Mouse (Mus musculus): ENCODE data around the gene Nt5c.

DNA sequence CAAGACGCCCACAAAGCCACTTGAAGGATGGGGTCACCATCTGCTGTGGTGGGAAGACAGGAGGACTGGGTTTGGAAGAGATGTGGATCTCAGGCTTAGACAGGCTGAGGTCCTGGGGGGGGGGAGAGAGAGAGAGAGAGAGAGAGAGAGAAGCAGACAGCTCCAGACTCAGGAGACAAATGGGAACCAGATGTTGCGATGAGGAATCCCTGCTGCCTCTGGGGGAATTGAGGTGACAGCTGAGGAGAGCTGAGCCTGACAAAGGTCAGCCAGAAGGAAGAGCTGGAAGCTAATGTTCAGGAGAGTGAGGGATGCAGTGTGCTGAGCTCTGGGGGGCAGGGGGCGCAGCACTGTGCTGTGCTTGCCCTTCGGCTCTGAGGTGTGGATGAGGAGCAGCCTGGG lies 24.4 kb downstream of the Nt5c start:
- TF ChIP-seq EP300 (IDR thresholded peaks at IDR 0.05; ENCODE audit: low read depth): no peak
- no peak for TF ChIP-seq CTCF (IDR thresholded peaks at IDR 0.05; ENCODE audit: low read depth)

Data from liver, postnatal 0 days (tissue).